Mouse (Mus musculus) lung, postnatal 14 days (tissue): ENCODE data around the gene Acadl.

Experiments used
- DNase-seq: peaks from one replicate; pipeline ENCODE4 v3.0.0; 2021

Gene Acadl

GRCm38 (mm10) chr1:66862712-66863511 is at the start of gene Acadl:
Gene Acadl (minus strand): TSS chr1:66863277.
- DNase-seq = peak; percentile 92

GRCm38 (mm10) chr1:66912305-66912704 is 49.2 kb upstream of the Acadl start:
- no peak for DNase-seq

GRCm38 (mm10) chr1:66902566-66902965 is 39.5 kb upstream of the Acadl start:
- DNase-seq = no peak

GRCm38 (mm10) chr1:66900946-66901345 is 37.9 kb upstream of the Acadl start:
- DNase-seq = peak; percentile 9

- no peak for DNase-seq
Measured at GRCm38 (mm10) chr1:66898261-66898660, 35.2 kb upstream of the Acadl start.

- DNase-seq = no peak
Measured at GRCm38 (mm10) chr1:66896556-66896955, 33.5 kb upstream of the Acadl start.

GRCm38 (mm10) chr1:66896125-66896524 is 33.0 kb upstream of the Acadl start:
- no peak for DNase-seq

- peak; percentile 72 for DNase-seq
Measured at GRCm38 (mm10) chr1:66895837-66896118, 32.7 kb upstream of the Acadl start.

- DNase-seq = no peak
Measured at GRCm38 (mm10) chr1:66895093-66895836, 32.2 kb upstream of the Acadl start.

GRCm38 (mm10) chr1:66887175-66887574 is 24.1 kb upstream of the Acadl start:
- no peak for DNase-seq

GRCm38 (mm10) chr1:66880217-66880616 is 17.1 kb upstream of the Acadl start:
- no peak for DNase-seq

GRCm38 (mm10) chr1:66874740-66875139 is 11.7 kb upstream of the Acadl start:
- no peak for DNase-seq

- DNase-seq = peak; percentile 55
Measured at GRCm38 (mm10) chr1:66871591-66871990, 8.5 kb upstream of the Acadl start.

- no peak for DNase-seq
Measured at GRCm38 (mm10) chr1:66865633-66866032, 2.6 kb upstream of the Acadl start.

GRCm38 (mm10) chr1:66863741-66864495 is 841 bp upstream of the Acadl start:
- no peak for DNase-seq

- no peak for DNase-seq
Measured at GRCm38 (mm10) chr1:66861764-66862672, 1.1 kb downstream of the Acadl start.

GRCm38 (mm10) chr1:66847506-66847905 is 15.6 kb downstream of the Acadl start:
- peak; percentile 29 for DNase-seq

GRCm38 (mm10) chr1:66845690-66846318 is 17.3 kb downstream of the Acadl start:
- peak; percentile 21 for DNase-seq

GRCm38 (mm10) chr1:66841938-66842337 is 21.1 kb downstream of the Acadl start:
- DNase-seq = no peak

- no peak for DNase-seq
Measured at GRCm38 (mm10) chr1:66841510-66841909, 21.6 kb downstream of the Acadl start.

GRCm38 (mm10) chr1:66839755-66840438 is 23.2 kb downstream of the Acadl start:
- peak; percentile 22 for DNase-seq
